Mouse (Mus musculus): ENCODE measurements at regions not wholly inside any gene's neighbourhood (a gene's known extent, or its start where the extent isn't known, plus 50 kb on each side); places are given as distances from the start of the nearest gene placed in this dataset.
A peak's percentile ranks its signal among the peaks of the same experiment; 100 is the strongest.

DNA sequence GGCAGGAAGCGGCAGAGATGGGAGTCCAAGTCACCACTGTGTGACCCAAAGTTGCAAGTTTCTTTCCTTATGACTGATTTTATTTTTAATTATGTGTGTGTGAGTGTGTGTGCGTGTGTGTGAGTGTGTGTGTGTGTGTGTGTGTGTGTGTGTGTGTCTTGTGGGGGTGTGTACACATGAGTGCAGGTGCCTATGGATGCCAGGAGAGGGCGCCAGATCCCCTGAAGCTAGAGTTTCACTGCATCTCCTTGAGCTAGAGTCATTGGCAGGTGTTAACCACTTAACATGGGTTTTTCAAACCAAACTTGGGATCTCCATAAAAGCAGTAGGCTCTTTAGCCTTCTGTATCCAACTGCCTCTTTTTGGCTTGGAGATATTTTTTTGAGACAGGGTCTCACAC lies 156.2 kb upstream of the Sdk2 start:
- Histone ChIP-seq H3K36me3 (replicated peaks) (no peaks in the 10 kb centered on the region), H3K4me1 (peaks cover 15% of the 10 kb centered on the region), H3K9me3 (peaks cover 7% of the 10 kb centered on the region; the same call in 1 of the 2 replicates), H3K27me3 (ENCODE audit: poor library complexity, severe bottlenecking) (peaks cover 14% of the 10 kb centered on the region), H3K27ac (no peak overlapping the region), H3K4me3 (no peak overlapping the region)
- DNase-seq (ENCODE audit: extremely low spot score, low spot score), result no peak
- 79% methylated on average over 3 of the region's 3 CpGs for WGBS

DNA sequence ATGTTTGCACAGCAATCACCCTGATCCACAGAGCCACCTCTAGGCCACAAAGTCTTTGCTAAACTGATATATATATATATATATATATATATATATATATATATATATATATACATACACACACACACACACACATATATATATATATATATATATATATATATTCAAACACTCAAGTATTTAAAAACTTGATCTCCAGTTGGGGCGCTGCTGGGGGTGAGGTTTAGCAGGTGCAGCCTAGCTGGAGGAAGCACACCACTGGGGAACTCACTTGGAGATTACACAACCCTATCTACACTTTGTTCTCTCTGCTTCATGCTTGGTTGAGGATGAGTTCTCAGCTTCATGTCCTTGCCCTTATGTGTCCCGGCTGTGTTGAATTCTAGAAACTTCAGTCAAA lies 153.6 kb upstream of the Sdk2 start:
- DNase-seq (ENCODE audit: extremely low spot score, low spot score), result no peak
- H3K36me3 ChIP-seq (replicated peaks), result no peaks in the 10 kb centered on the region
- no peak overlapping the region for H3K4me3 ChIP-seq
- peaks cover 39% of the 10 kb centered on the region for H3K4me1 ChIP-seq
- WGBS, result 83% methylated on average over 2 of the region's 2 CpGs
- H3K9me3 ChIP-seq, result peaks cover 7% of the 10 kb centered on the region; the same call in 1 of the 2 replicates
- no peak overlapping the region for H3K27ac ChIP-seq
- H3K27me3 ChIP-seq (ENCODE audit: poor library complexity, severe bottlenecking), result peaks cover 40% of the 10 kb centered on the region

DNA sequence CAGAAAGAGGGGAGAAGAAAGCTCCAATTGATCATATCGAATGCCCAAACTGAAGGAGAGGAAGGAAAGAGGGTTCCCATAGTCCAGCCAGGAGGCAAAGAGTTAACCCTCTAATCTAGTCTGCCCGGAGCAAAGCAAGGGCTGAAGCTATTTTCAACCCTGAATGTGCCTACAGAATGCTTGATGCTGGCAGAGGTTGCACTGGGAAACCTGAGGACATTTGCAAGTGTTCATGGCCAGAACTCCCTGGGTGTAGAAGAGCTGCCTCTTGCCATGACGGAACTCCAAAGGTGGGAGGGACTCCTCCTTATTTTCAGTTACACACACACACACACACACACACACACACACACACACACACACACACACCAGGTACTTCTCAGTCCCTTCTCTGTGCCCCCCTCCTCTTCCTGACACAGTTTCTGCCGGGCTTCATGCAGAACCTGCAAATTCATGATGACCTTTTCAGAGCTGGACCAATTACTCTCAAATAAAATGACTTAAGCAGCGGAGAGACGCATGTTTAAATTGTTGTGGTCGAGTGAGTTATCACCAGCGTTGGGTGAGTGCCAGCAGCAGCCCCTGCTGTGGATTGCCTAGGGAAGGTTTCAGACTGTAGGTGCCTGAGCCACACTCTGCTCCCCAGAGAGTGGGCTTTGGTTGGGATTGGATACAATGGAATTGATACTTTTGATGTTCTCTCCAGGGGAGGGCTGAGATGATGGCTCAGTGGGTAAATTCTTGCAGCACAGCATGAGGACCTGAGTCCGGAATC lies 152.1 kb upstream of the Sdk2 start:
- Histone ChIP-seq H3K4me1 (peaks cover 40% of the 10 kb centered on the region), H3K27ac (no peak overlapping the region), H3K4me3 (no peak overlapping the region), H3K9me3 (peaks cover 7% of the 10 kb centered on the region; the same call in 1 of the 2 replicates), H3K36me3 (replicated peaks) (no peaks in the 10 kb centered on the region), H3K27me3 (ENCODE audit: poor library complexity, severe bottlenecking) (peaks cover 41% of the 10 kb centered on the region)
- DNase-seq (ENCODE audit: extremely low spot score, low spot score), result no peak
- 51% methylated on average over 9 of the region's 9 CpGs for WGBS

DNA sequence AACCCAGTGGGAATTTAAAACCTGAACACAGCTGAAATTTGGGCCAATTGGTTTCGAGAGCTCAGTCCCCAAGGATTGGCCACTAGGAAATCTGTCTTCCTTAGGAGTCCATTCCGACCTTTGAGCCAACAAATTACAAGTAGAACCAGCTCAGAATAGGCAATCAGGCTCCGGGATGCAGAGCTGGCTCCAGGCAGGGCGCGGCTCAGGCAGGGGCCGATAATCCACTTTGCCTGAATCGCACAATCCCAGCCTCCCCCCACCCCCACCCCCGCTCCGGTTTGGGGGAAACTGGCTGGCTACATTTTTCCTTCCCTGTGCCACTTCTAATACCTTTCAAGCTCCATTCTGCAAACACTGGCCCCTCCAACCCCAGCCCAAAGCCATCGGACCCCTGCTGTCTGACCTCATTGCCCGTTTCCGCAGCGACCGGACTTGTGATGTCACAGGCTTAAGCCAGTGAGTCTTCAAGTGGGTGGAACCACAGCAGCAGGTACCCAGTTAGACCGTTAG lies 150.5 kb upstream of the Sdk2 start:
- Histone ChIP-seq H3K36me3 (replicated peaks) (no peaks in the 10 kb centered on the region), H3K4me3 (peak overlapping the region; percentile 48), H3K27me3 (ENCODE audit: poor library complexity, severe bottlenecking) (peaks cover 41% of the 10 kb centered on the region), H3K9me3 (peaks cover under 1% of the 10 kb centered on the region; the same call in 1 of the 2 replicates), H3K27ac (peak overlapping the region; percentile 72), H3K4me1 (peaks cover 40% of the 10 kb centered on the region)
- under 1% methylated on average over 15 of the region's 15 CpGs for WGBS
- DNase-seq (ENCODE audit: extremely low spot score, low spot score), result peak; percentile 66

DNA sequence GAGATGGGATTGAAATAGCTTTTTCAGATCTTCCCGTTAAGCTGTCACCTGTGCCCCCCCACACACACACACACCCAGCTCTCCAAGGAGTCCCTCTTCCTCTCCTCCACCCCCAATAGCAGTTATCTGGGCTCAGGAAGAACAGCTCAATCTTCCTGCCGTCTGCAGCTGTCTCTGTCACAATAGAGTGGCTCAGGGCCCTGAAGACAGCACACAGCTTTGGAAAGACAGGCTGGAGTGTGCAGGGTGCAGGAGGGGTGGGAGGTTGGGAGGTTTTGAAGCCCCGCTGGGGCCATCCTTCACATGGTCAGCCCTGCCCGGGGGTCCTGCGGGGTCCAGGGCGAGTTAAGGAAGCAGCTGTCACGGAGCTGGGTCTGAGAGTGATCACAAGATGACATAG lies 149.6 kb upstream of the Sdk2 start:
- 9% methylated on average over 7 of the region's 7 CpGs for WGBS
- peaks cover 40% of the 10 kb centered on the region for H3K4me1 ChIP-seq
- no peak for DNase-seq (ENCODE audit: extremely low spot score, low spot score)
- peaks cover 41% of the 10 kb centered on the region for H3K27me3 ChIP-seq (ENCODE audit: poor library complexity, severe bottlenecking)
- H3K9me3 ChIP-seq, result no peaks in the 10 kb centered on the region
- H3K4me3 ChIP-seq, result peak overlapping the region; percentile 48; the same call in 1 of the 2 replicates
- no peak overlapping the region for H3K27ac ChIP-seq
- H3K36me3 ChIP-seq (replicated peaks), result no peaks in the 10 kb centered on the region

DNA sequence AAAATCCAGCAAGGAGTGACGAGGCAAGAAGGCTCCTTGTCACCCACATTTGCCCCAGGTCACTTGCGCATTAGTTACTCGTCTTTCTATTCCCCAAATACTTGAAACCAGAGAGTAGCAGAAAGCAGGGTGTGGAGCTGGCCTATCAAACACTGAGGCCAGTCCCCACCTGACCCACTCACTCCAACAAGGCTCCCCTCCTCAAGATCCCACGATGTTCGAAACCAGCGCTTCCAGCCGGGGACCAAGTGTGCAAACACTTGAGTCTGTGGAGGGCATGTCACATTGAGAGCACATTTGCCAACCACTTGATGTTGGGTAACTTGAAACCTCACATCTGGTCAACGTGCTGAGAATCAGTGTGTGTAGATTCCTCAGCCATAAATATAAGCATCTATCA lies 148.4 kb upstream of the Sdk2 start:
- DNase-seq (ENCODE audit: extremely low spot score, low spot score), result no peak
- Histone ChIP-seq H3K4me3 (no peak overlapping the region), H3K27me3 (ENCODE audit: poor library complexity, severe bottlenecking) (peaks cover 41% of the 10 kb centered on the region), H3K4me1 (peaks cover 40% of the 10 kb centered on the region), H3K36me3 (replicated peaks) (no peaks in the 10 kb centered on the region), H3K27ac (no peak overlapping the region), H3K9me3 (no peaks in the 10 kb centered on the region)
- WGBS, result 89% methylated on average over 8 of the region's 8 CpGs

DNA sequence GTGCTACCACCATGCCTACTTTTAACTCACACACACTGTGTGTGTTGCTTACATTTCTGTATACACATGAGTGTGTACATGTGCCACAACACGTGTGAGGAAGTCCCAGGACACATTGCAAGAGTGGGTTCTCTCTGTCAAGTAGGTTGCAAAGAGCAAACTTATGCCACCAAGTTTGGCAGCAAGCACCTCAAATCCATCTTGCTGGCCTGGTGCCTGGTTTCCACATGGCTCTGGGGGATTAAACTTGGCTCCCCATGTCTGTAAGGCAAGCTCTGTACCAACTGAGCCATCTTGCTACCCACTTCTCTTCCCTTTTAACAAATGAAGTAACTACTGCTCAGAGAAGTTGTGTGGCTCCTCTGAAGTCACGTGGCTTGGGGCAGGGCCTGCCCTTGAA lies 145.3 kb upstream of the Sdk2 start:
- Histone ChIP-seq H3K27me3 (ENCODE audit: poor library complexity, severe bottlenecking) (peaks cover 18% of the 10 kb centered on the region), H3K9me3 (no peaks in the 10 kb centered on the region), H3K4me1 (peaks cover 22% of the 10 kb centered on the region), H3K4me3 (no peak overlapping the region), H3K36me3 (replicated peaks) (no peaks in the 10 kb centered on the region), H3K27ac (no peak overlapping the region)
- no peak for DNase-seq (ENCODE audit: extremely low spot score, low spot score)
- WGBS, result 77% methylated on average over 2 of the region's 2 CpGs

DNA sequence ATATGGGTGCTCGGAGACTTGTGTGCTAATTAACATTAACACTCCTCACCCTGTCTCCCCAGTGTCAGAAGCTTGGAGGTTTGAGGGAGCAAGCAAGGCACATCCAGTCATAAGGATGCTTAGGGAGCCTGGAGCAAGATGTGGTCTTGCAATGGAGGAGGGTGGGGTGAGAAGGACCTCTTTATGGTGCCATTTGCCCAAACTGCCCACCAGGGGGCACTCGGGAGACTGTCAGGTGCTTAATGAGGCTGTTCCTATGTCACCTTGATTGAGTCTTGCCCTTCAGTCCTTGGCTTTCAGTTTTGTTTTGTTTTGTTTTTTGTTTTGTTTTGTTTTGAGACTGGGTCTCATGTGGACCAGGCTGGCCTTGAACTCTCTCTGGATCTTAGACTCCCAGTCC lies 138.3 kb upstream of the Sdk2 start:
- DNase-seq (ENCODE audit: extremely low spot score, low spot score), result peak; percentile 55
- H3K27me3 ChIP-seq (ENCODE audit: poor library complexity, severe bottlenecking), result 0 out of 2 replicates have a peak, but pooled peaks cover 4% of the 10 kb centered on the region
- H3K27ac ChIP-seq, result no peak overlapping the region
- H3K36me3 ChIP-seq (replicated peaks), result no peaks in the 10 kb centered on the region
- H3K4me3 ChIP-seq, result no peak overlapping the region
- WGBS, result 46% methylated on average over 2 of the region's 2 CpGs
- H3K9me3 ChIP-seq, result no peaks in the 10 kb centered on the region
- H3K4me1 ChIP-seq, result peaks cover 8% of the 10 kb centered on the region

DNA sequence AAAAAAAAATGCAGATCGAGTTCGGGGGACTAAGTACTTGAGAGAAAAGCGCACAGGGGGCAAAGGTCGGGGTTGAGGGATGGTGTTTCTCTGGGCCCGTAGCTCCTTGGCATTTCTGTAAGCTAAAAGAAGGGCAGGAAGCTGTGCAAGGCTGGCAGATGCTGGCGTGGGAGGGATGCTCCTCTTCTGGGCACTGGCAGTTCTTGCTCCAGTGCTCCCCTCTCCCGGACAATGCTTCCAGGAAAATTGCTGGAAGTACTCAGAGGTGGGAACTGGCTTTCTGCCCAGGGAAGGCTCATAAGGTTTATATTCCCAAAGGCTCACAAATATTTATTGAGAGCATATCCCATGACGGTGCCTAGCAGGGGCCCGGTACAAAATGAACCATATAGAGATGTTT lies 136.6 kb upstream of the Sdk2 start:
- H3K4me1 ChIP-seq, result peaks cover 8% of the 10 kb centered on the region
- H3K27ac ChIP-seq, result no peak overlapping the region
- H3K27me3 ChIP-seq (ENCODE audit: poor library complexity, severe bottlenecking), result 0 out of 2 replicates have a peak, but pooled peaks cover 4% of the 10 kb centered on the region
- H3K36me3 ChIP-seq (replicated peaks), result no peaks in the 10 kb centered on the region
- 83% methylated on average over 9 of the region's 9 CpGs for WGBS
- no peak overlapping the region for H3K4me3 ChIP-seq
- no peak for DNase-seq (ENCODE audit: extremely low spot score, low spot score)
- no peaks in the 10 kb centered on the region for H3K9me3 ChIP-seq

DNA sequence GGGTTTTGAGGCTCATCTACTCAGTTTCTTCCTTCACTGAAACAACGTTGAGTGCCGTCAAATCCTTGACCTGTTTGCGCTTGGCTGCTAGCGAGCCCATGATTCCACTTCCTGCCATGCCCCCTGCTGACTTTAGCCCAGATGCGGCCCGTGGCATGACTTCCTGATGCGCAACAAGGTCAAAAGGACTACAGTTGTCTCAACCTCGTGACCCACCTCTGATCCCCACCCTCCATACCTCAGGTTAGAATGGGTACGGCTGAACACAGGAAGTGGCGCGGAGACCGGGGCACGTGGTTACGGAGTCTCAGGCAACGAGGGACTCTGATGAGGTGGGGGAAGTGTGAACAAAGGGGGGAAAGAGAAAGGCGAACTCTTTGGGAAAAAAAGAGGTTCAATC lies 135.6 kb upstream of the Sdk2 start:
- Histone ChIP-seq H3K4me3 (no peak overlapping the region), H3K27ac (peak overlapping the region; percentile 20; the same call in 1 of the 2 replicates), H3K36me3 (replicated peaks) (no peaks in the 10 kb centered on the region), H3K9me3 (no peaks in the 10 kb centered on the region), H3K27me3 (ENCODE audit: poor library complexity, severe bottlenecking) (0 out of 2 replicates have a peak, but pooled peaks cover 4% of the 10 kb centered on the region), H3K4me1 (peaks cover 12% of the 10 kb centered on the region)
- 87% methylated on average over 16 of the region's 16 CpGs for WGBS
- no peak for DNase-seq (ENCODE audit: extremely low spot score, low spot score)

DNA sequence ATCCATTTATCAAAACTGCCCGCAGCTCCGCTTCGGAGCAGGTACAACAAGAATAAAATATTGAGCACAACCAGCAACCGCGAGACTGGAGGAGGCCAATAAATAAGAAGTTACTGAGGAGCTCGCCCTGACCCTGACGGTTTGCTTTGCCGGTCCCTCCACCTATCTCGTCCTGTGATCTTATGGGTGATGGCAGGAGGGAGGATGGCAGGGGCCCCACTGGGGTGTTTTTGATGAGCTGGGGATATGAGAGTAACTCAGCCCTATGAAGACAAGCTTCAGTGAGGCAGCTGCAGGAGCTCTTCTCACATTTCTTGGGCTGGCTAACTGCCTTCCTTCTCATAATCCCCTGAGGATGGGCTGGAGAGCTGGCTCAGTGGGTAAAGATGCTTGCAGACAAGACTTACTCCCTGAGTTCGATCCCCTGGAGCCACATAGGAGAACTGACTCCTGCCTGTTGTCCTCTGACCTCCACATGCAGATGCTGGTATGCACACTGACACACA lies 132.3 kb upstream of the Sdk2 start:
- Histone ChIP-seq H3K27me3 (ENCODE audit: poor library complexity, severe bottlenecking) (0 out of 2 replicates have a peak, but pooled peaks cover 4% of the 10 kb centered on the region), H3K27ac (no peak overlapping the region), H3K4me1 (peaks cover 23% of the 10 kb centered on the region), H3K36me3 (replicated peaks) (no peaks in the 10 kb centered on the region), H3K9me3 (no peaks in the 10 kb centered on the region), H3K4me3 (no peak overlapping the region)
- no peak for DNase-seq (ENCODE audit: extremely low spot score, low spot score)
- 87% methylated on average over 10 of the region's 10 CpGs for WGBS

DNA sequence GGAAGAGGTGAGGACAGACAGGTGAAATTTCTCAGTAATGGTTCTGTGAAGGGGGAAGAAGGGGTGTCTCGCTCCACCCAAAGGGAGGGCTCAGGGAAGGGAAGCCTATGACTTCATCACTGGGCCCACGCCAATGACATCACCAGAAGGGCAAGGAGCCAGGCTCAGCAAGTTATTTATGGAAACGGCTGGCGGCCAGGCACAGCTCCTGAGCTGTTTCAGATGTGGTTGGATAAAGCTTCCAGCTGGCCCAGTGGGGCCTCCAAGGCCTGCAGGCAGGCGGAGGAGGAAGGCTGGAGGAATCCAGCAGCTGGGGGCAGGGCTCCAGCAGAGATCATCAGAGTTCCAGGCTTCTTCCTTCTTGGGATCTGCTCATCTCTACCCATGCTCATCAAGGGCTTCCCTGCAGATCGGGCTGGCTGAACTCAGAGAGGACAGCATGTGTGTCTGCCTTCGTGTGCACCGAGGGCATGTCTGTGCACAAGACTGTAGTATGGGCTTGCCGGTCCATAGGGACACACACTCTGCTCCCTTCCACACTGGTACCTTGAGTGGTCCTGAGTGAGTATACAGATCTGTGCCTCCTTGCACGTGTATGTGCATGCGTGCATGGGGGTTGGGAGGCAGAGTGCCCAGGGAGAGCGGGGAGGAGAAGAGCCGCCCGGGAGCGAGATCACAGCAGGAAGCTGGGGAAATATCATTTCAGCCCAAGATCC lies 131.6 kb upstream of the Sdk2 start:
- H3K27me3 ChIP-seq (ENCODE audit: poor library complexity, severe bottlenecking), result 0 out of 2 replicates have a peak, but pooled peaks cover 4% of the 10 kb centered on the region
- H3K4me1 ChIP-seq, result peaks cover 26% of the 10 kb centered on the region

DNA sequence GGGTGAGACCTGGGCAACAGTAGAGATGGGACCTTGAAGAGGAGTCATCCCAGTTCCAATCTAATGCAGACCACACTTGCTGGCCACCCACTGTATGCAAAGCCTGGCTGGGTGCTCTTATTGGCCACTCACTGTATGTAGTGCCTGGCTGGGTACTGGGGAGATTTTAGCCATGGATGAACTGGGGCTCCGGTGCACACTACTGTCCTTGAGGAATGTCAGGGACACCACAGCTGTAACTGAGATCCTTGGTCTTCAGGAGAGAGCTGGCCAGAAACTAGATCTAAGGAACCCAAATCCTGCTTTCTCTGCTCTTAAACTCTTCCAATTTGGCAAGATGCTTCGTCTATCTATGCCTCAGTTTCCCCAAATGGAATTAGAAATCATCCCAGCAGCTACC lies 128.4 kb upstream of the Sdk2 start:
- Histone ChIP-seq H3K27me3 (ENCODE audit: poor library complexity, severe bottlenecking) (no peaks in the 10 kb centered on the region), H3K4me1 (peaks cover 37% of the 10 kb centered on the region), H3K4me3 (no peak overlapping the region), H3K36me3 (replicated peaks) (no peaks in the 10 kb centered on the region), H3K27ac (no peak overlapping the region), H3K9me3 (peaks cover 5% of the 10 kb centered on the region)
- DNase-seq (ENCODE audit: extremely low spot score, low spot score), result no peak
- 88% methylated on average over 2 of the region's 2 CpGs for WGBS

More for the DNA sequence above, 131.6 kb upstream of the Sdk2 start:
- Histone ChIP-seq H3K36me3 (replicated peaks) (no peaks in the 10 kb centered on the region), H3K9me3 (no peaks in the 10 kb centered on the region), H3K27ac (no peak overlapping the region), H3K4me3 (no peak overlapping the region)
- 74% methylated on average over 15 of the region's 15 CpGs for WGBS
- no peak for DNase-seq (ENCODE audit: extremely low spot score, low spot score)

Measured in forebrain, embryonic 10.5 days (tissue).